ENCODE assay signal across 19 mouse cellular contexts in the genomic region with DNA sequence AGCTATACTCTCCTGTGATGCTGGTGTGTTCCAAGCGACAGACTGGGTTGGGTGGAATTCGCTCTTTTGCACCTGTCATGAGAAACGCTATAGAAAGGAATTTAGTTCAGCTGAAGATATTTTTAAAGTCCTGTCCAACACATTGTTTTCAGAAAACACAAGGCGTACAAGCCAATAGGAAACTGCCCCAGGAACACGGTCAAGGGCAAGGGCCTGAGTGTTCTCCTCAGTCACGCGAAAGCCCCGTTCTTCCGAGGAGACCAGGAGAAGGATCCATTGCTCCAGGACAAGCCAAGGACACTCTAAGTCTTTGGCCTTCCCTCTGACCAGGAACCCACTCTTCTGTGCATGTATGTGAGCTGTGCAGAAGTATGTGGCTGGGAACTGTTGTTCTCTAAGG.
"Had no signal": no experiment of that assay in that cellular context is flagged by ENCODE, and none has a peak within 500 bp of the region (broad histone marks: within the 10 kb centered on the region; RNA-seq: fewer than 3 reads in every experiment).

No protein-coding gene starts in this region.

- ATAC-seq: liver, embryonic 12.5 days had no signal

- H3K36me3 ChIP-seq: kidney, embryonic 15.5 days; limb, embryonic 10.5 days; limb, embryonic 13.5 days; liver, embryonic 12.5 days; liver, embryonic 15.5 days; lung, embryonic 15.5 days; midbrain, embryonic 12.5 days had no signal

- H3K9me3 ChIP-seq: limb, embryonic 10.5 days; limb, embryonic 13.5 days; liver, embryonic 12.5 days; liver, embryonic 15.5 days; lung, embryonic 15.5 days had no signal

- H3K4me3 ChIP-seq: kidney, embryonic 15.5 days; left cerebral cortex, adult 2 months; limb, embryonic 10.5 days; limb, embryonic 13.5 days; liver, embryonic 12.5 days; liver, embryonic 15.5 days; lung, embryonic 15.5 days; megakaryocyte, embryonic 14.5 days; midbrain, embryonic 12.5 days had no signal

- H3K27ac ChIP-seq: left cerebral cortex, adult 2 months; limb, embryonic 10.5 days; liver, embryonic 12.5 days; liver, embryonic 15.5 days; lung, embryonic 15.5 days had no signal

- H3K9ac ChIP-seq: kidney, embryonic 15.5 days; limb, embryonic 13.5 days; liver, embryonic 12.5 days; liver, embryonic 15.5 days; lung, embryonic 15.5 days; midbrain, embryonic 12.5 days had no signal

- DNase-seq: kidney, adult 8-10 months; kidney, postnatal 10 days; kidney, postnatal 36 days; layer of hippocampus, postnatal 36 days; liver; lung, adult 18-20 months; lung, postnatal 10 days; lung, postnatal 36 days; thymus, adult 18-20 months; thymus, postnatal 36 days had no signal

- H3K4me1 ChIP-seq: liver, embryonic 12.5 days; liver, embryonic 15.5 days; lung, embryonic 15.5 days had no signal

- H3K4me2 ChIP-seq: kidney, embryonic 15.5 days; liver, embryonic 12.5 days; liver, embryonic 15.5 days; lung, embryonic 15.5 days had no signal

- H3K27me3 ChIP-seq: kidney, embryonic 15.5 days; limb, embryonic 13.5 days; liver, embryonic 12.5 days; liver, embryonic 15.5 days; lung, embryonic 15.5 days had no signal
